Mouse (Mus musculus) kidney, embryonic 15.5 days (tissue): ENCODE data around the gene Tcp11l1. TPM values are rescaled to one million over a fixed set of nuclear protein-coding genes. Genes with fewer than 3 reads are reported as not detected.

ENCODE experiments used
- ATAC-seq: fragments of 200-750 bp; cut with Nextera tagmentation; replicated peaks from 2 replicates; pipeline ENCODE4 v1.8.0; 2017; ENCODE audit warnings: moderate TSS enrichment; ENCODE audit not compliant: low FRiP score
- H3K27ac ChIP-seq: fragments of 300-500 bp; sonication (generic); 2 replicates; pipeline ENCODE4 v1.5.1; 2015; ENCODE audit warnings: mild to moderate bottlenecking, inconsistent platforms
- H3K27me3 ChIP-seq: fragments of 300-500 bp; sonication (generic); 2 replicates; pipeline ENCODE4 v1.6.1; 2015; ENCODE audit warnings: inconsistent platforms
- H3K36me3 ChIP-seq: fragments of 300-500 bp; sonication (generic); 2 replicates; pipeline ENCODE4 v1.6.1; 2015; ENCODE audit warnings: inconsistent platforms
- H3K4me1 ChIP-seq: fragments of 300-500 bp; sonication (generic); 2 replicates; pipeline ENCODE4 v1.6.1; 2015; ENCODE audit warnings: inconsistent platforms
- H3K4me2 ChIP-seq: fragments of 300-500 bp; sonication (generic); 2 replicates; pipeline ENCODE4 v1.6.1; 2015; ENCODE audit warnings: moderate library complexity, mild to moderate bottlenecking, inconsistent platforms
- H3K4me3 ChIP-seq: fragments of 300-500 bp; sonication (generic); replicated peaks from 2 replicates; pipeline ENCODE4 v1.5.1; 2015; ENCODE audit warnings: mild to moderate bottlenecking, inconsistent platforms
- H3K9ac ChIP-seq: fragments of 300-500 bp; sonication (generic); 2 replicates; pipeline ENCODE4 v1.6.1; 2015; ENCODE audit warnings: mild to moderate bottlenecking, inconsistent platforms
- H3K9me3 ChIP-seq: fragments of 300-500 bp; sonication (generic); replicated peaks from 2 replicates; pipeline ENCODE4 v1.6.1; 2016; ENCODE audit warnings: inconsistent platforms
- WGBS: fragments of 180-500 bp; shearing (Covaris S2); methylation state at CpG from one replicate; pipeline ENCODE4 v1.1.7; 2015; ENCODE audit warnings: mixed read lengths; 5-methylcytosine and 5-hydroxymethylcytosine counted together
- polyA plus RNA-seq: library from polyadenylated mRNA; unstranded; fragments of >200 nt; fragmentation: Nextera tagmentation; extraction: Ambion mirVana; gene quantifications from 2 replicates; pipeline ENCODE4 v1.2.1, GENCODE M21; 2015

The Tcp11l1 gene
- 40.6 and 43.3 TPM in 2 replicates for polyA plus RNA-seq

GRCm38 (mm10) chr2:104711585-104712485, at the start of gene Tcp11l1:
Gene Tcp11l1 (minus strand): TSS chr2:104712169.
- Histone ChIP-seq H3K9me3 (no peaks in the 10 kb centered on the region), H3K36me3 (no peaks in the 10 kb centered on the region), H3K27me3 (peaks cover 10% of the 10 kb centered on the region; the same call in 1 of the 2 replicates), H3K4me1 (peaks cover 30% of the 10 kb centered on the region), H3K9ac (peak within 1 kb of the TSS; percentile 76), H3K27ac (peak within 1 kb of the TSS; percentile 87), H3K4me3 (peak within 1 kb of the TSS; percentile 87), H3K4me2 (peak within 1 kb of the TSS; percentile 76)
- WGBS: under 1% methylated on average over 66 of the region's 99 CpGs
- ATAC-seq: peak; percentile 92

DNA sequence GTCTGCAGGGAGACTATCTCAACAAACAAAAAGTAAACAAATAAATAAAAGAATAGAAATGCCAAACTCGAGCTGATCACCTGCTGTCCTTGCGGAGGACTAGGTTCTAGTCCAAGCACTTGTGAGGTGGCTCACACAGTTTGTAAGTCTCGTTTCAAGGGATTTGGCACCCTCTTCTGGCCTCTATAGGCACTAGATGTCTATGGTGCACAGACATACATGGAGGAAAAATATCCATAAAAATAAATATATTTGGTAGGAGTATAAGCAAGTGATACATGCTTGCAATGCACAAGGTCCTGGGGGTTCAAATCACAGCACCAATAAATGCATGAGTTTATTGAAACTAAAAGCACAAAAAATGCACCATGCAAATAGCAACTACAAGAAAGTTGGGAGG, 38.6 kb upstream of the Tcp11l1 start:
- 61% methylated on average over 3 of the region's 3 CpGs for WGBS
- Histone ChIP-seq H3K9me3 (no peaks in the 10 kb centered on the region), H3K4me3 (no peak overlapping the region), H3K4me2 (no peak overlapping the region), H3K27ac (no peak overlapping the region), H3K9ac (no peak overlapping the region), H3K27me3 (no peaks in the 10 kb centered on the region), H3K4me1 (no peaks in the 10 kb centered on the region), H3K36me3 (peaks cover 9% of the 10 kb centered on the region; the same call in 1 of the 2 replicates)
- no peak for ATAC-seq

DNA sequence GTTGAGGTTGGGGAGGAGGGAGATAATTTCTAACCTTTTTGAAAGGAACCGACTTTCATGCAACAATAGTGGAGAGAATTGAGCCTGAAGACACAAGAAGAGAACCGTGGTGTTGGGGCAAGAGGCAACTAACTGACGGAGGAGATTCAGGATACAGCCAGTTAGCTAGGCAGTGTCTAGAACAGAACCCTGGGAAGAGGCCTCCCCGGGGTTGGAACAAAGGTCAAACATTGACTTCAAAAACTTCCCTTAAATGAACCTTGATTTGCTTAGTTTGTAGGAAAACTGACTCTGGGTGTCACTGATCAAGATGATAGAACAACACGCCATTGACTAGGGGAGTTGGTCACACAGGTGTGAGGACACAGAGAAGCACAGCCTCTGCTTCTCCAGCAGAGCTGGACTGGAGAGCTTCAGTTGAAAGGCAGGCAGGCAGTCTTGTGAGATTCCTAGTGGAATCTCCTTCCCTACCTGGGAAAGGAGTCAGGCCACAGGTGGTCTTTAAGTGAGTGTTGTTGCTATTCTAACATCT, 36.7 kb upstream of the Tcp11l1 start:
- Histone ChIP-seq H3K4me3 (no peak overlapping the region), H3K9me3 (no peaks in the 10 kb centered on the region), H3K27me3 (no peaks in the 10 kb centered on the region), H3K36me3 (peaks cover 7% of the 10 kb centered on the region; the same call in 1 of the 2 replicates), H3K27ac (no peak overlapping the region), H3K4me2 (no peak overlapping the region), H3K4me1 (no peaks in the 10 kb centered on the region), H3K9ac (no peak overlapping the region)
- no peak for ATAC-seq
- WGBS: 75% methylated on average over 5 of the region's 5 CpGs

DNA sequence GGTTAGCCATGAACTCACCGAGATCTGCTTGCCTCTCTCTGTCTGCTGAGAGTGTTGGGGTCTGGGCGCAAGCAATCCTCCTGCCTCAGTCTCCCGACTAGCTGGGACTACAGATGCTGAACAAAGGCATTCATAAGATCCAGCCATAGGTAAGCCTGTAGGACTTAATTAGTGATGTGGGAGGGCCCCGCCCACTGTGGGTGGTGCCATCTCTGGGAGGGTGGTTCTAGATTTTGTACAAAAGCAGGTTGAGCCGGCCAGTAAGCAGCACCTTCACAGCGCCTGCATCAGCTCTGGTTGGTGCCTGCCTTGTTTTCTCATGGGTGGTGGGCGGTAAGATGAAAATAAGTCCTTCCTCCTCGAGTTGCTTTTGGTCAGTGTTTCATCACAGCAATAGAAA, 34.3 kb upstream of the Tcp11l1 start:
- Histone ChIP-seq H3K9me3 (no peaks in the 10 kb centered on the region), H3K27ac (no peak overlapping the region), H3K4me1 (peaks cover 17% of the 10 kb centered on the region), H3K9ac (no peak overlapping the region), H3K36me3 (no peaks in the 10 kb centered on the region), H3K4me2 (no peak overlapping the region), H3K27me3 (no peaks in the 10 kb centered on the region), H3K4me3 (no peak overlapping the region)
- ATAC-seq: no peak
- 59% methylated on average over 8 of the region's 8 CpGs for WGBS

DNA sequence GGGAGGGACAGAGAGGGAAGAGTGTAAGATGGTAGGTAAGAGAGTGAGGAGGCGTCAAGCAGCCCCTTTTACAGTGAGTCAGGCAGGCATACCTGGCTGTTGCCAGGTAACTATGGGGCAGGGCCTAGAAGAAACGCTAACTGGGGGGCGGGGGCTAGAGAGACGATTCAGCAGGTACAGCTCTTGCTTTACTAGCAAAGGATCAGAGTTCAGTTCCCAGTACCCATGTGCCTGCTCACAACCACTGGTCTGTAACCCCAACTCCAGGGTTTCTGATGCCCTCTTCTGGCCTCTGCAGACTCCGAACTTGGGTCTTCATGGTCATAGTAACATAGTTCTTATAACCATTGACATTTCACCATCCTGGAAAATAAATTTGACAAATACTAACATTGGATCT, 32.0 kb upstream of the Tcp11l1 start:
- Histone ChIP-seq H3K9me3 (no peaks in the 10 kb centered on the region), H3K27me3 (no peaks in the 10 kb centered on the region), H3K4me2 (no peak overlapping the region), H3K4me3 (no peak overlapping the region), H3K4me1 (peaks cover 32% of the 10 kb centered on the region), H3K27ac (peak overlapping the region; percentile 39; the same call in 1 of the 2 replicates), H3K36me3 (no peaks in the 10 kb centered on the region), H3K9ac (no peak overlapping the region)
- 41% methylated on average over 5 of the region's 5 CpGs for WGBS
- ATAC-seq: 0 out of 2 replicates have a peak, but pooled peaks have one; percentile 14

- H3K4me2 ChIP-seq: peak overlapping the region; percentile 89
- WGBS: 9% methylated on average over 7 of the region's 7 CpGs
- H3K9me3 ChIP-seq: no peaks in the 10 kb centered on the region
- peaks cover 37% of the 10 kb centered on the region for H3K4me1 ChIP-seq
- peak; percentile 70 for ATAC-seq
- no peaks in the 10 kb centered on the region for H3K27me3 ChIP-seq
- H3K9ac ChIP-seq: no peak overlapping the region
- no peaks in the 10 kb centered on the region for H3K36me3 ChIP-seq
- H3K4me3 ChIP-seq: peak overlapping the region; percentile 76
- H3K27ac ChIP-seq: peak overlapping the region; percentile 89
Measured at GRCm38 (mm10) chr2:104743160-104743559, 31.2 kb upstream of the Tcp11l1 start.

DNA sequence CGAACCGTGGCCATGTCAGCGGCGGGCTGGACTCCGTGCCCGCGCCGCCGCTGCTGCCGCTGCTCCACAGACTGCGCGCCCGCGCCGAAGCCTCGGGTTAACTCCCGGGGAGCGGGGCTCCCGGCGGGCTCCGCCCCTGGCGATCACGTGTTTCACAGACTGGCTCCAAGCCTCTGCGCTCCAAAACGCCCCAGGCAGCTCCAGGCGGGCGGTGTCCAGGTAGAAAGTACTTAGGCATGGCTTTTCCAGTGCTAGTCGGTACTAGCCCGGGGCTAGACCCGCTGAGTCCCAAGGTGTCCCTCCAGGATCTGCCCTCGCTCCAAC, 30.7 kb upstream of the Tcp11l1 start, which contains the start of gene Depdc7:
Gene Depdc7 (minus strand): TSS at position 138 of the 324 bp plus-strand sequence.
- Histone ChIP-seq H3K4me1 (peaks cover 37% of the 10 kb centered on the region), H3K9ac (peak within 1 kb of the TSS; percentile 81), H3K4me3 (peak within 1 kb of the TSS; percentile 76), H3K4me2 (peak within 1 kb of the TSS; percentile 89), H3K27me3 (no peaks in the 10 kb centered on the region), H3K27ac (peak within 1 kb of the TSS; percentile 89), H3K9me3 (no peaks in the 10 kb centered on the region), H3K36me3 (no peaks in the 10 kb centered on the region)
- peak; percentile 90 for ATAC-seq
- WGBS: under 1% methylated on average over 31 of the region's 31 CpGs

GRCm38 (mm10) chr2:104741896-104742740, 30.1 kb upstream of the Tcp11l1 start:
- peak; percentile 38 for ATAC-seq
- H3K4me2 ChIP-seq: peak overlapping the region; percentile 89
- no peaks in the 10 kb centered on the region for H3K9me3 ChIP-seq
- peak overlapping the region; percentile 76 for H3K4me3 ChIP-seq
- no peaks in the 10 kb centered on the region for H3K27me3 ChIP-seq
- peak overlapping the region; percentile 89 for H3K27ac ChIP-seq
- H3K9ac ChIP-seq: peak overlapping the region; percentile 81
- 4% methylated on average over 46 of the region's 46 CpGs for WGBS
- H3K36me3 ChIP-seq: no peaks in the 10 kb centered on the region
- peaks cover 37% of the 10 kb centered on the region for H3K4me1 ChIP-seq

- H3K4me1 ChIP-seq: peaks cover 46% of the 10 kb centered on the region
- WGBS: 25% methylated on average over 7 of the region's 7 CpGs
- 0 out of 2 replicates have a peak overlapping the region, but pooled peaks have one; percentile 6 for H3K9ac ChIP-seq
- peak overlapping the region; percentile 89 for H3K4me2 ChIP-seq
- ATAC-seq: no peak
- H3K36me3 ChIP-seq: no peaks in the 10 kb centered on the region
- H3K27me3 ChIP-seq: no peaks in the 10 kb centered on the region
- peak overlapping the region; percentile 76 for H3K4me3 ChIP-seq
- H3K27ac ChIP-seq: no peak overlapping the region
- H3K9me3 ChIP-seq: no peaks in the 10 kb centered on the region
Measured at GRCm38 (mm10) chr2:104741015-104741758, 29.2 kb upstream of the Tcp11l1 start.

DNA sequence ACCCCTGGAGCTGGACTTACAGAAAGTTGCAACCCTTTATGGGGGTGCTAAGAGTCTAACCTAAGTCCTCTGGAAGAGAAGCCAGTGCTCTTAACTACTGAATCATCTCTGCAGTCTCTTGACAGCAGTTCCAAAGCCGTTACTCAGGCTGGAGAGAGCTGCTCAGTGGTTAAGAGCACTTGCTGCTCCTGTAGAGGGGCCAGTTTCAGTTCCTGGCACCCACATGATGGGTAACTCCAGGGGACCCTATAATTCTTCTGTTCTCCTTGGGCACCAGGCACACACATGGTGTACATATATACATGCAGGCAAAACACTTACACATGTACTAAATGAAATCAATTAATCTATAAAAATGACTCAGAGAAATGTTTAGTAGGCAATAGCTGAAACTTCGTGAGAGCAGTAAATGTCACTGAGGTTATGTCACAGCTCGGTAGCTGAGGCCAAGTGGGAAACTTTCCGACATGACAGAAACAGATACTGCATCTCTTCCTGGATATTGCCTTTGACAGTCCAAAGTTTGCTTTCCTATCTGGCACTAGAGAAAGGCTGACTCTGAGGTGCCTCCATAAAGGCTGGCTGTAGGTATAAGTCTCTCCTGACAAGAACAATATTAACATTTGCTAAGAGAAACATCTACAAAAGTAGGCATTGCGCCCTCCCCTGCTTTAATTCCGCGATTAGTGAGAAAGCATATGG, 28.4 kb upstream of the Tcp11l1 start:
- Histone ChIP-seq H3K9ac (no peak overlapping the region), H3K4me1 (peaks cover 49% of the 10 kb centered on the region), H3K9me3 (no peaks in the 10 kb centered on the region), H3K4me3 (peak overlapping the region; percentile 76; the same call in 1 of the 2 replicates), H3K27ac (no peak overlapping the region; the same call in 1 of the 2 replicates), H3K4me2 (peak overlapping the region; percentile 89), H3K27me3 (no peaks in the 10 kb centered on the region), H3K36me3 (no peaks in the 10 kb centered on the region)
- ATAC-seq: no peak
- whole genome bisulfite sequencing: 38% methylated on average over 7 of the region's 7 CpGs

GRCm38 (mm10) chr2:104739691-104740090, 27.7 kb upstream of the Tcp11l1 start:
- H3K4me1 ChIP-seq: peaks cover 50% of the 10 kb centered on the region
- no peak overlapping the region for H3K4me3 ChIP-seq
- H3K4me2 ChIP-seq: no peak overlapping the region
- H3K36me3 ChIP-seq: no peaks in the 10 kb centered on the region
- WGBS: 88% methylated on average over 2 of the region's 2 CpGs
- no peaks in the 10 kb centered on the region for H3K9me3 ChIP-seq
- ATAC-seq: no peak
- no peaks in the 10 kb centered on the region for H3K27me3 ChIP-seq
- H3K27ac ChIP-seq: no peak overlapping the region
- H3K9ac ChIP-seq: no peak overlapping the region
